ENCODE assay signal across 19 mouse cellular contexts in the genomic region with DNA sequence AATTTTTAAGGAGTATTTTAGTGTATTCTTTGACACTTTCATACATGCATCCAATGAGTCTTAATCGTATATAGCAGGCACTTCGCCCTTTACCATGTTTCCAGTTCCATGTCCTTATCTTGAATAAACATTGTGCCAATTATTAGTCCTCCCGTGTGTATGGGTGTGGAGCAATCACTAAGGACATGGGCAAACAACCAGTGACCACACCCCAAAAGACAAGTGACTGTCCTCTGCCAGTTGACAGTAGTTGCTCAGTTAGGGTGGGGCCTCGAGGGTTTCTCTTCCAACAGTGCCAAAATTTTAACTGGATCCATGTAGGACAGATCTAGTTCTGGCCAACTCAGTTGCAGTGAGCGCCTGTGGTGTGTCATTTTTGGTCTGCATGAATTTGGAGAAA.
"Had no signal": no experiment of that assay in that cellular context is flagged by ENCODE, and none has a peak within 500 bp of the region (broad histone marks: within the 10 kb centered on the region; RNA-seq: fewer than 3 reads in every experiment).

No protein-coding gene starts in this region.

- H3K9me3 ChIP-seq: midbrain, embryonic 10.5 days; midbrain, embryonic 12.5 days; neural tube, embryonic 13.5 days; neural tube, embryonic 15.5 days had no signal

- H3K27me3 ChIP-seq: midbrain, embryonic 12.5 days; neural tube, embryonic 13.5 days; neural tube, embryonic 15.5 days had no signal

- H3K4me1 ChIP-seq: midbrain, embryonic 10.5 days; midbrain, embryonic 12.5 days; neural tube, embryonic 13.5 days; neural tube, embryonic 15.5 days had no signal

- H3K36me3 ChIP-seq: midbrain, embryonic 10.5 days; midbrain, embryonic 12.5 days; neural tube, embryonic 13.5 days; neural tube, embryonic 15.5 days had no signal

- H3K4me2 ChIP-seq: lung, embryonic 14.5 days; midbrain, embryonic 12.5 days; neural tube, embryonic 13.5 days; neural tube, embryonic 15.5 days had no signal

- H3K9ac ChIP-seq: lung, embryonic 14.5 days; midbrain, embryonic 12.5 days; neural tube, embryonic 13.5 days; neural tube, embryonic 15.5 days had no signal

- ATAC-seq: midbrain, embryonic 16.5 days had no signal

- DNase-seq: lung, adult 18-20 months; lung, embryonic 14.5 days; lung, postnatal 10 days; lung, postnatal 36 days; midbrain, embryonic 14.5 days; retina, postnatal 1 day; right cerebral cortex, adult 18-20 months; right cerebral cortex, postnatal 25 days; right cerebral cortex, postnatal 4 days; thymus, adult 2 months; thymus, postnatal 25 days; thymus, postnatal 4 days had no signal

- H3K4me3 ChIP-seq: midbrain, embryonic 10.5 days; midbrain, embryonic 12.5 days; myocyte; neural tube, embryonic 13.5 days; neural tube, embryonic 15.5 days had no signal

- H3K27ac ChIP-seq: macrophage; midbrain, embryonic 10.5 days; midbrain, embryonic 12.5 days; neural tube, embryonic 13.5 days; neural tube, embryonic 15.5 days had no signal
